Mouse (Mus musculus) ES-E14 (cell line): ENCODE data around the gene Padi2.

Experiments used
- CHD2 ChIP-seq: IDR thresholded peaks from 2 replicates; pipeline ENCODE4 v1.6.1; 2014; ENCODE audit warnings: mild to moderate bottlenecking, low read depth, low read length, inconsistent platforms
- HCFC1 ChIP-seq: IDR thresholded peaks from 2 replicates; pipeline ENCODE4 v1.6.1; 2012; ENCODE audit warnings: low read length, inconsistent platforms, borderline replicate concordance; ENCODE audit not compliant: insufficient read depth
- ZNF384 ChIP-seq: IDR thresholded peaks from 2 replicates; pipeline ENCODE4 v1.6.1; 2012; ENCODE audit warnings: low read depth, low read length, inconsistent platforms

- TF ChIP-seq HCFC1 (no peak), CHD2 (no peak), ZNF384 (no peak)
Measured at GRCm38 (mm10) chr4:140958319-140958718, 52.2 kb downstream of the Padi2 start.
